Mouse (Mus musculus) liver, embryonic 13.5 days (tissue): ENCODE data around the gene Vps26c. TPM values are rescaled to one million over a fixed set of nuclear protein-coding genes. Genes with fewer than 3 reads are reported as not detected.
"Not testable (repeated sequence)": the region's sequence is repeated elsewhere in the genome, so short reads cannot be mapped to it uniquely, and the experiment has no call there.

Source experiments
- ATAC-seq: fragments of 200-750 bp; cut with Nextera tagmentation; 2 replicates; pipeline ENCODE4 v1.8.0; 2017; ENCODE audit warnings: low read depth, mild to moderate bottlenecking, moderate number of reproducible peaks, moderate library complexity
- DNase-seq: peaks from one replicate; pipeline ENCODE4 v3.0.0; 2022
- H3K27ac ChIP-seq: fragments of 300-500 bp; sonication (generic); 2 replicates; pipeline ENCODE4 v1.5.1; 2015; ENCODE audit warnings: moderate library complexity, mild to moderate bottlenecking, inconsistent platforms
- H3K27me3 ChIP-seq: fragments of 300-500 bp; sonication (generic); 2 replicates; pipeline ENCODE4 v1.6.1; 2015; ENCODE audit warnings: mild to moderate bottlenecking, inconsistent platforms
- H3K36me3 ChIP-seq: fragments of 300-500 bp; sonication (generic); 2 replicates; pipeline ENCODE4 v1.6.1; 2015; ENCODE audit warnings: mild to moderate bottlenecking, inconsistent platforms
- H3K4me1 ChIP-seq: fragments of 300-500 bp; sonication (generic); replicated peaks from 2 replicates; pipeline ENCODE4 v1.6.1; 2015; ENCODE audit warnings: inconsistent platforms
- H3K4me2 ChIP-seq: fragments of 300-500 bp; sonication (generic); 2 replicates; pipeline ENCODE4 v1.6.1; 2015; ENCODE audit warnings: inconsistent platforms, mild to moderate bottlenecking, moderate library complexity
- H3K4me3 ChIP-seq: fragments of 300-500 bp; sonication (generic); replicated peaks from 2 replicates; pipeline ENCODE4 v1.5.1; 2015; ENCODE audit warnings: mild to moderate bottlenecking, inconsistent platforms
- H3K9ac ChIP-seq: fragments of 300-500 bp; sonication (generic); 2 replicates; pipeline ENCODE4 v1.6.1; 2015; ENCODE audit warnings: mild to moderate bottlenecking, inconsistent platforms
- H3K9me3 ChIP-seq: fragments of 300-500 bp; sonication (generic); replicated peaks from 2 replicates; pipeline ENCODE4 v1.6.1; 2016; ENCODE audit warnings: inconsistent platforms
- WGBS: fragments of 180-500 bp; shearing (Covaris S2); methylation state at CpG from one replicate; pipeline ENCODE4 v1.1.7; 2015; ENCODE audit not compliant: insufficient replicate concordance; 5-methylcytosine and 5-hydroxymethylcytosine counted together
- polyA plus RNA-seq: library from polyadenylated mRNA; unstranded; fragments of >200 nt; fragmentation: Nextera tagmentation; extraction: Ambion mirVana; gene quantifications from 2 replicates; pipeline ENCODE4 v1.2.1, GENCODE M21; 2015

The Vps26c gene
- polyA plus RNA-seq, 1 experiment from 2014 or later: 22.2 TPM

DNA sequence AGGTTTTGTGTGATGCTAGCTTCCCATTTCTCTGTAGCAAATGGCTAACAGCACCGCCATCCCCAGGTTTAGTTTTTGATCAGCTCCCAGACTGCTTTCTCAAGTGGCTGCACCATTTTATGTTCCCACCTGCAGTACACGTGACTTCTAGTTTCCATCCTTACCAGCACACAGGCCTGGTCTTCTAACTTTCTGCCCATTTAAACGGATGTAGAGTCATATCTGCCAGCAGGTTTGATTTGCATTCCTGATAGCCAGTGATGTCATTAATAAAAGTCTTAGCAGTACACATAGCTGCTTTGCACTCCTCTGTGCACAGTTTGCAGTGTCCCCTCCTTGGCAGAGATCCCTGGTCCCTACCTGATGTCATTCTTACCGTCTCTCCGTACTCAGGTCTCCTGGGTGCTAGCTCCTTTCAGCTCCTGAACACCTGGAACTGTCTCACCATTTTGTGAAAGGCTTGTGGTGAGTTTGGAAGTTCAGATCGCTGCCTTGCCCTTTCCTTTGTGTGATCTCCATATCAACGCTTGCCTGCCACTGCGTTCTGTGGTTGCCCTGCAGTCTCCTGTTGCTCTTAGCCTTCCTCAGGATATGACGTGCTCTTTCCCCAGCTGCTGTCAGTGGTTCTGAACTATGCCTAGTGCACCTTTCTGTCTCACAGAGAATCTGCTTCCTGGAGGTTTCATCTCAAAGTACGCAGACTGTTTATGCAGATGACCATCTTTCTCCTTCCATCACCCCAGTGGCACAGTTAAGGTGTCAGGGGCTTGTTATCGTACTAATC is 41.7 kb downstream of the Vps26c start:
- no peak overlapping the region for H3K9ac ChIP-seq
- no peak overlapping the region for H3K4me3 ChIP-seq
- H3K36me3 ChIP-seq: no peaks in the 10 kb centered on the region
- ATAC-seq (no peak), DNase-seq (no peak)
- H3K4me2 ChIP-seq: no peak overlapping the region
- no peaks in the 10 kb centered on the region for H3K27me3 ChIP-seq
- H3K4me1 ChIP-seq: no peaks in the 10 kb centered on the region
- H3K27ac ChIP-seq: no peak overlapping the region
- H3K9me3 ChIP-seq: no peaks in the 10 kb centered on the region
- WGBS: 56% methylated on average over 11 of the region's 11 CpGs

DNA sequence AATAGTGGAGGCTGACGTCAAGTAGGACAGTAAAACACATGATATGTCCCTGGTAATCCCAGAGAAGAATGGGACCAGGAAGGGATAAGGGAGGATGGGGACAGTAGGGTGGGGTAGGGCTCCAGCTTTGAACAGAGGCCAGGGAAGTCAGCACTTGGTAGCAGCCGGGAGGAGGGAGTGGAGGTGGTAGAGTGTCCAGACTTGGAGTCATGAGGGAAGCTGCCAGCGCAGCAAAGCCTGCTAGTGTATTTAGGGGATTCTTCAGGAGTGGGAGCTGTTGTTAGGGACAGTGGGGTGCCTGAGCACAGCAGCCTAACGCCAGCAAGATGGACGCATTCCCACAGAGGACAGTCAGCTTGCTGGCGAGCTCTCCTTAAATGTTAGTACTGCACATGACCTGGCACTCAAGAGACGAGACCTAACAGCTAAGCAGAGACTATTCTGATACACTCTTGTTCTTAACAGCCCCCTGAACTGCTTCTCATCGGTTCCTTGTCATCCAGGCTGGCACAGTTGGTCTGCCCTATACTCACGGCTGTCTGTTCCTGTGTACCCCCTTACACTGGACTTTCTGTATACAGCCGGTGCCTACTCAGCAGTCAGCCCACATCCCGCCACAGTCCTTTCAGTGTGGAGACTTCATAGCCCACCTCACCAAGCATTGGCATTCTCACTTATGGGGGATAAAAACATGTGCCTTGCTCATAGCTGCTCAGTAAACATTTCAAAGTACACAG is 53.4 kb downstream of the Vps26c start:
- Histone ChIP-seq H3K4me3 (no peak overlapping the region), H3K4me1 (no peaks in the 10 kb centered on the region), H3K9me3 (no peaks in the 10 kb centered on the region), H3K36me3 (peaks cover 12% of the 10 kb centered on the region), H3K4me2 (no peak overlapping the region), H3K27ac (no peak overlapping the region), H3K9ac (no peak overlapping the region), H3K27me3 (no peaks in the 10 kb centered on the region)
- WGBS: 74% methylated on average over 11 of the region's 11 CpGs
- no peak for ATAC-seq
- DNase-seq: no peak

DNA sequence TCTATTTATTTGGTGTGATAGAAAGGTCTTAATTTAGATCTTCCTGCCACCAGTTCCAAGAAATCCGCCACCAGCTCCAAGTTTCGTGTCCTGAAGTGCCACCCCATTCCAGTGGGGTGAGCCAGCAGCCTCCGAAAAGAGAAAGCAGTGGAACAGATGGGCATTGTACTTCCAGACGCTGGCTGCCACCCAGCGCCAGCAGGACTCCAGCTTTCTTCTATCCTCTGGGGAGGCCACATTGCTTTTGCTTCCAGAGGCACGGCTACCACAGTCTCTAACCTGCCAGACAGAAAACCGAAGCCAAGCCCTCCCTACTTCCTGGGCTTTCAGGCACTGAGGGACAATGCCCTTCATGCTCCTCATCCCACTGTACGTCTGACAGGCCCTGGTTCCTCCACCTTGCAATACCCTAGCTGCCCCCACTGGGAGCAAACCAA is 54.1 kb downstream of the Vps26c start:
- ATAC-seq: no peak
- H3K9me3 ChIP-seq: no peaks in the 10 kb centered on the region
- no peak overlapping the region for H3K4me2 ChIP-seq
- no peaks in the 10 kb centered on the region for H3K4me1 ChIP-seq
- DNase-seq: no peak
- no peak overlapping the region for H3K27ac ChIP-seq
- H3K36me3 ChIP-seq: peaks cover 19% of the 10 kb centered on the region
- no peak overlapping the region for H3K4me3 ChIP-seq
- H3K9ac ChIP-seq: no peak overlapping the region
- WGBS: 67% methylated on average over 8 of the region's 8 CpGs
- no peaks in the 10 kb centered on the region for H3K27me3 ChIP-seq

- Histone ChIP-seq H3K9me3 (no peaks in the 10 kb centered on the region), H3K27ac (no peak overlapping the region), H3K27me3 (no peaks in the 10 kb centered on the region), H3K9ac (no peak overlapping the region), H3K4me1 (no peaks in the 10 kb centered on the region), H3K4me3 (no peak overlapping the region), H3K4me2 (no peak overlapping the region), H3K36me3 (peaks cover 43% of the 10 kb centered on the region)
- no peak for ATAC-seq
- no peak for DNase-seq
- 82% methylated on average over 2 of the region's 2 CpGs for WGBS
Measured at GRCm38 (mm10) chr16:94468391-94468790, 58.2 kb downstream of the Vps26c start.

DNA sequence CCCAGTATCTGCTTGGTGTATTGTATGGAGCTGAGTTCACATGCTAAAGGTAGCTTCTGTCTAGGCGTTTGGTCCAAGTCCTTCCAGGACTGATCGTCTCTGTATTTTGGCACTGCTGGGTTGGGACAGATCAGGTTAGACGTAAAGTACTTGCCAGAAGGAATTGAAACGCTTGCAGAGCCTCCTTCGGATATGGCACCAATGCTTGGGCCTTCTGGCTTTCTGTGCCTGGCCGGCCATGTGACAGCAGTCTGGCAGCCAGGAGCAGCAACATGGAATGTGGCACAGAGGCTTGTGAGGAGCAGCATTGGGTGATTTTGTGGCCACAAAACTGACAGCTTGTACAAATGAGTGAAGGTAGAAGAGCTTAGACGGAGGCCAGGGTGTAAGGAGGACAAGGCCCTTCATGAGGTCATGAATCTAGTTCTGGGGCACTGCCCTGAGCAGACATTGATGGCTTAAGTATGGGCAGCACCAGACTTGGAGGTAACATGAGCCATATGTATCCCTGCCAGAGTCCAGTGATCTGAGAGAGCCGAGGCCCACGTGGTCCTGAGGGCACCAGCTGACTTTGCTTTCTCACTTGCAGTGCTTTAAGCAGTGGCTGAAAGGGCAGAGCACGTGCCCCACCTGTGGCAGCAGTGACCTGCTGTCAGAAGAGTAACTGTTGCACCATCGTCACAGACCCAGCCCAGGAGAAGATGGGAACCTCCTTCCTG is 59.1 kb downstream of the Vps26c start:
- Histone ChIP-seq H3K4me3 (no peak overlapping the region), H3K27me3 (no peaks in the 10 kb centered on the region), H3K4me2 (no peak overlapping the region), H3K9ac (no peak overlapping the region), H3K27ac (no peak overlapping the region), H3K36me3 (peaks cover 51% of the 10 kb centered on the region), H3K9me3 (no peaks in the 10 kb centered on the region), H3K4me1 (no peaks in the 10 kb centered on the region)
- DNase-seq (no peak), ATAC-seq (no peak)
- 75% methylated on average over 11 of the region's 11 CpGs for WGBS

DNA sequence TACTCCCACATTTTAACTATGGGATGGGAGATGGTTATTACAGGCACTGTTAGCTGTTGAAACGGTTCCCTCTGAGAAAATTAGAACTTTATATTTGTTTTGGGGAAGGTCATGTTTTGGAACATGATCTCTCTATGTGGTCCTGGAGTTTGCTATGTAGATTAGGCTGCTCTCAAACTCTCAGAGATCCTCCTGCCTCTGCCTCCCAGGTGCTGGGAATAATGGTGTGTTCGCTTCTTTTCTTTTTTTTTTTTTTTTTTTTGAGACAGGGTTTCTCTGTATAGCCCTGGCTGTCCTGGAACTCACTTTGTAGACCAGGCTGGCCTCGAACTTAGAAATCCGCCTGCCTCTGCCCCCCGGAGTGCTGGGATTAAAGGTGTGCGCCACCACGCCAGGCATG is 60.3 kb downstream of the Vps26c start:
- 77% methylated on average over 7 of the region's 7 CpGs for whole genome bisulfite sequencing
- H3K9me3 ChIP-seq, H3K4me2 ChIP-seq, ATAC-seq, H3K4me3 ChIP-seq, H3K27me3 ChIP-seq, H3K4me1 ChIP-seq, H3K27ac ChIP-seq, H3K9ac ChIP-seq, DNase-seq: not testable (repeated sequence)
- H3K36me3 ChIP-seq: peaks cover 63% of the 10 kb centered on the region

DNA sequence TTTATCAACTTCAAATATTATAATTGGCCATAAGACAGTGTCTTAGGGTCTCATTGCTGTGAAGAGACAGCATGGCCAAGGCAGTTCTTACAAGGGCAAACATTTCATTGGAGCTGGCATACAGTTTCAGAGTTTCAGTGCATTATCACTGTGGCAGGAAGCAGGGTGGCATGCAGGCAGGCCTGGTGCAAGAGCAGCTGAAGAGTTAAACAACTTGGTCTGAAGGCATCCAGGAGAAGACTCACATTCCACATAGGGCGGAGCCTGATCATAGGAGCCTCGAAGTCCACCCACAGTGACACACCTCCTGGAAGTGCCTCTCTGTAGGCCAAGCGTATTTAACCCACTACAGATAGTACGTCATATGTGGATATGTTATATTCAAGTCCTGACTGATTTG is 60.7 kb downstream of the Vps26c start:
- Histone ChIP-seq H3K4me3 (no peak overlapping the region), H3K27ac (no peak overlapping the region), H3K4me2 (no peak overlapping the region), H3K9ac (no peak overlapping the region), H3K27me3 (no peaks in the 10 kb centered on the region), H3K36me3 (peaks cover 67% of the 10 kb centered on the region), H3K9me3 (no peaks in the 10 kb centered on the region), H3K4me1 (no peaks in the 10 kb centered on the region)
- DNase-seq (no peak), ATAC-seq (no peak)
- WGBS: 70% methylated on average over 4 of the region's 4 CpGs

DNA sequence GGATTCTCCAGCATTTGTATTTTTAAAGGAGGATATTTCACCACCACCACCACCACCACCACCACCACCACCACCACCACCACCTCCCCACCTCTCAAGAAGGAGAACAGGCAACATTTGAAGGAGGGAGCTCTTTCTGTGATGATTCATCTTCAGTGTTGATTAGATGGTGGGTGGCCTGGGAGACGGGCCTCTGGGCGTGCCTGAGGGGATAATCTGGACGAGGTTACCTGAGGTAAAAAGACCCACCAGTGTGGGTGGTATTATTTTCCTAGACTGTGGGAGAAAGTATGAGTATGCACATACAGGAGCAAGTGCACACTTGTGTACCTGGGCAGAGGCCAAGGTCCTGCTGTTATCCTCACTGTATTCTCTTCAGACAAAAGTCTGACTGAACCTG is 62.6 kb downstream of the Vps26c start:
- no peak for ATAC-seq
- H3K9me3 ChIP-seq: no peaks in the 10 kb centered on the region
- H3K36me3 ChIP-seq: peaks cover 79% of the 10 kb centered on the region

GRCm38 (mm10) chr16:94454146-94454545 is 72.5 kb downstream of the Vps26c start:
- WGBS: 71% methylated on average over 4 of the region's 4 CpGs
- Histone ChIP-seq H3K36me3 (peaks cover 62% of the 10 kb centered on the region), H3K4me1 (peaks cover 5% of the 10 kb centered on the region; the same call in 1 of the 2 replicates)

More for the DNA sequence above, 62.6 kb downstream of the Vps26c start:
- H3K27ac ChIP-seq: no peak overlapping the region
- H3K4me2 ChIP-seq: no peak overlapping the region
- H3K9ac ChIP-seq: no peak overlapping the region
- 76% methylated on average over 3 of the region's 3 CpGs for WGBS
- DNase-seq: no peak
- no peaks in the 10 kb centered on the region for H3K27me3 ChIP-seq
- no peaks in the 10 kb centered on the region for H3K4me1 ChIP-seq
- no peak overlapping the region for H3K4me3 ChIP-seq

DNA sequence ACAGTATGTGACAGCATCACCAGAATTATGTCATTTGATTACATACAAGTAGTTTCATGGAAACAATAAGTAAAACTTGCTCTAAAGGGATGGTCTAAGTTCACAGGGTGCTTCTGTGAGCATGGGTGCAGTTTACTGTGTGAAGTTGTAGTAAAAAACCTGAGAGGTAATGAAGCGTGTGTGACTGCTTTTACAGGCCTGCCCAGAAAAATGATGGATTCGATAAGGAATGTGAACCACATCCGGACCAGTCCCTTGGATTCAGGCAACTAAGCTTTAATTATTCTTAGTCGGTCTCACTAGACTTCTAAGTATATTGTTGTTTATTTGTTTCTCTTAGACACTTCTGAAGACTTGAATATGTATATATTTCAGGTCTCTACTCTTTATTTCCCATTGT is 73.9 kb downstream of the Vps26c start:
- H3K9ac ChIP-seq: no peak overlapping the region
- peaks cover 65% of the 10 kb centered on the region for H3K36me3 ChIP-seq
- H3K4me1 ChIP-seq: peaks cover 5% of the 10 kb centered on the region; the same call in 1 of the 2 replicates
- WGBS: 73% methylated on average over 4 of the region's 4 CpGs
- no peak overlapping the region for H3K4me2 ChIP-seq
- H3K4me3 ChIP-seq: no peak overlapping the region
- H3K9me3 ChIP-seq: no peaks in the 10 kb centered on the region
- H3K27ac ChIP-seq: no peak overlapping the region
- DNase-seq: no peak
- ATAC-seq: no peak
- no peaks in the 10 kb centered on the region for H3K27me3 ChIP-seq

More at GRCm38 (mm10) chr16:94454146-94454545, 72.5 kb downstream of the Vps26c start:
- H3K4me2 ChIP-seq: no peak overlapping the region
- no peak overlapping the region for H3K9ac ChIP-seq
- H3K27ac ChIP-seq: no peak overlapping the region
- no peak for DNase-seq
- H3K9me3 ChIP-seq: no peaks in the 10 kb centered on the region
- ATAC-seq: no peak
- H3K27me3 ChIP-seq: no peaks in the 10 kb centered on the region
- H3K4me3 ChIP-seq: no peak overlapping the region
